Mouse (Mus musculus) gastrocnemius, adult 8-10 months (tissue): ENCODE measurements around the gene Ankrd34c. TPM values are rescaled to one million over a fixed set of nuclear protein-coding genes. Genes with fewer than 3 reads are reported as not detected.

Experiments
- DNase-seq, 2 experiments: peaks; one replicate each; pipeline ENCODE4 v3.0.0; 2022; ENCODE audit warnings: low spot score in 2 of 2
- total RNA-seq, 4 experiments: library from RNA; stranded (reverse); gene quantifications; 2 replicates each; pipeline ENCODE4 v1.2.4; 2022

The Ankrd34c gene
- total RNA-seq: not detected

GRCm38 (mm10) chr9:89738295-89738694 is at the start of gene Ankrd34c:
TSS of gene Ankrd34c (minus strand) at chr9:89738475.
- DNase-seq: no peak

GRCm38 (mm10) chr9:89787532-89787931 is 49.3 kb upstream of the Ankrd34c start:
- no peak for DNase-seq

GRCm38 (mm10) chr9:89781395-89781927 is 43.2 kb upstream of the Ankrd34c start:
- no peak for DNase-seq

- no peak for DNase-seq
These were observed 41.0 kb upstream of the Ankrd34c start for GRCm38 (mm10) chr9:89779237-89779636.

- peak; percentile 3 for DNase-seq
These were observed 32.9 kb upstream of the Ankrd34c start for GRCm38 (mm10) chr9:89771153-89771552.

- no peak for DNase-seq
These were observed 23.7 kb upstream of the Ankrd34c start for GRCm38 (mm10) chr9:89762017-89762416.

- no peak for DNase-seq
These were observed 20.3 kb upstream of the Ankrd34c start for GRCm38 (mm10) chr9:89758569-89758968.

- DNase-seq: no peak
These were observed 19.9 kb upstream of the Ankrd34c start for GRCm38 (mm10) chr9:89758139-89758538.

GRCm38 (mm10) chr9:89757571-89757970 is 19.3 kb upstream of the Ankrd34c start:
- no peak for DNase-seq

- no peak for DNase-seq
These were observed 1.8 kb upstream of the Ankrd34c start for GRCm38 (mm10) chr9:89740041-89740440.

- DNase-seq: no peak
These were observed 387 bp downstream of the Ankrd34c start for GRCm38 (mm10) chr9:89737888-89738287.

- no peak for DNase-seq
These were observed 1.2 kb downstream of the Ankrd34c start for GRCm38 (mm10) chr9:89736932-89737705.

GRCm38 (mm10) chr9:89706906-89707305 is 31.4 kb downstream of the Ankrd34c start:
- DNase-seq: no peak

GRCm38 (mm10) chr9:89705197-89705533 is 33.1 kb downstream of the Ankrd34c start:
- DNase-seq: no peak

- DNase-seq: peak; percentile 76 to 82
These were observed 33.7 kb downstream of the Ankrd34c start, which contains the start of gene Tmed3 for GRCm38 (mm10) chr9:89704265-89705196. TSS of gene Tmed3 (minus strand) at chr9:89705068.

- no peak for DNase-seq
These were observed 37.3 kb downstream of the Ankrd34c start for GRCm38 (mm10) chr9:89700910-89701457.

- no peak for DNase-seq
These were observed 43.1 kb downstream of the Ankrd34c start for GRCm38 (mm10) chr9:89695143-89695542.

- no peak for DNase-seq
These were observed 44.6 kb downstream of the Ankrd34c start for GRCm38 (mm10) chr9:89693670-89694069.

GRCm38 (mm10) chr9:89689179-89689578 is 49.1 kb downstream of the Ankrd34c start:
- DNase-seq: no peak

- no peak for DNase-seq
These were observed 50.6 kb downstream of the Ankrd34c start for GRCm38 (mm10) chr9:89687503-89688226.

GRCm38 (mm10) chr9:89686262-89686661 is 52.0 kb downstream of the Ankrd34c start:
- no peak for DNase-seq
